Mouse (Mus musculus): Measurements from ENCODE around the gene Cyth3.

The Cyth3 gene

GRCm38 (mm10) chr5:143604157-143604774 lies 18.0 kb upstream of the Cyth3 start:
- no peak for TF ChIP-seq GATA4 (IDR thresholded peaks at IDR 0.05; ENCODE audit: insufficient replicate concordance, low read length)

GRCm38 (mm10) chr5:143606756-143607155 lies 15.5 kb upstream of the Cyth3 start:
- TF ChIP-seq GATA4 (IDR thresholded peaks at IDR 0.05; ENCODE audit: insufficient replicate concordance, low read length) = no peak

GRCm38 (mm10) chr5:143608175-143608574 lies 14.1 kb upstream of the Cyth3 start:
- TF ChIP-seq GATA4 (IDR thresholded peaks at IDR 0.05; ENCODE audit: insufficient replicate concordance, low read length) = no peak

- no peak for TF ChIP-seq GATA4 (IDR thresholded peaks at IDR 0.05; ENCODE audit: insufficient replicate concordance, low read length)
Observed at GRCm38 (mm10) chr5:143611954-143612353, 10.3 kb upstream of the Cyth3 start.

GRCm38 (mm10) chr5:143613265-143613664 lies 9.0 kb upstream of the Cyth3 start:
- no peak for TF ChIP-seq GATA4 (IDR thresholded peaks at IDR 0.05; ENCODE audit: insufficient replicate concordance, low read length)

- TF ChIP-seq GATA4 (IDR thresholded peaks at IDR 0.05; ENCODE audit: insufficient replicate concordance, low read length) = no peak
Observed at GRCm38 (mm10) chr5:143614519-143614918, 7.7 kb upstream of the Cyth3 start.

- TF ChIP-seq GATA4 (IDR thresholded peaks at IDR 0.05; ENCODE audit: insufficient replicate concordance, low read length) = no peak
Observed at GRCm38 (mm10) chr5:143615353-143615752, 6.9 kb upstream of the Cyth3 start.

- no peak for TF ChIP-seq GATA4 (IDR thresholded peaks at IDR 0.05; ENCODE audit: insufficient replicate concordance, low read length)
Observed at GRCm38 (mm10) chr5:143616116-143616515, 6.1 kb upstream of the Cyth3 start.

GRCm38 (mm10) chr5:143616657-143617329 lies 5.5 kb upstream of the Cyth3 start:
- TF ChIP-seq GATA4 (IDR thresholded peaks at IDR 0.05; ENCODE audit: insufficient replicate concordance, low read length) = no peak

- no peak for TF ChIP-seq GATA4 (IDR thresholded peaks at IDR 0.05; ENCODE audit: insufficient replicate concordance, low read length)
Observed at GRCm38 (mm10) chr5:143617487-143618209, 4.6 kb upstream of the Cyth3 start.

GRCm38 (mm10) chr5:143618585-143618984 lies 3.7 kb upstream of the Cyth3 start:
- TF ChIP-seq GATA4 (IDR thresholded peaks at IDR 0.05; ENCODE audit: insufficient replicate concordance, low read length) = no peak

- no peak for TF ChIP-seq GATA4 (IDR thresholded peaks at IDR 0.05; ENCODE audit: insufficient replicate concordance, low read length)
Observed at GRCm38 (mm10) chr5:143620196-143620595, 2.1 kb upstream of the Cyth3 start.

GRCm38 (mm10) chr5:143620941-143621340 lies 1.3 kb upstream of the Cyth3 start:
- TF ChIP-seq GATA4 (IDR thresholded peaks at IDR 0.05; ENCODE audit: insufficient replicate concordance, low read length) = no peak

- no peak for TF ChIP-seq GATA4 (IDR thresholded peaks at IDR 0.05; ENCODE audit: insufficient replicate concordance, low read length)
Observed at GRCm38 (mm10) chr5:143622623-143623150, 440 bp downstream of the Cyth3 start.

- no peak for TF ChIP-seq GATA4 (IDR thresholded peaks at IDR 0.05; ENCODE audit: insufficient replicate concordance, low read length)
Observed at GRCm38 (mm10) chr5:143623356-143624295, 1.4 kb downstream of the Cyth3 start.
